Mouse (Mus musculus): ENCODE results near the gene Ajuba.

Gene Ajuba

GRCm38 (mm10) chr14:54579638-54580037 is 2.3 kb upstream of the Ajuba start:
- H3K4me1 ChIP-seq (replicated peaks; ENCODE audit: low read depth, low read length), result peaks cover 57% of the 10 kb centered on the region
- no peaks in the 10 kb centered on the region for H3K9me3 ChIP-seq (ENCODE audit: low read length)
- no peak overlapping the region for H3K4me3 ChIP-seq (replicated peaks; ENCODE audit: low read length)
- TF ChIP-seq CTCF (conservative IDR thresholded peaks at IDR 0.05; ENCODE audit: low read length), result no peak
- no peaks in the 10 kb centered on the region for H3K27me3 ChIP-seq (ENCODE audit: insufficient read depth, low read length)
- peaks cover 17% of the 10 kb centered on the region for H3K36me3 ChIP-seq (ENCODE audit: insufficient read depth, low read length)

- H3K36me3 ChIP-seq (ENCODE audit: insufficient read depth, low read length), result peaks cover 30% of the 10 kb centered on the region
- TF ChIP-seq POU5F1 (IDR thresholded peaks at IDR 0.05; ENCODE audit: borderline replicate concordance, low read length) (no peak), CTCF (conservative IDR thresholded peaks at IDR 0.05; ENCODE audit: low read length) (peak; percentile 38)
- H3K4me1 ChIP-seq (replicated peaks; ENCODE audit: low read depth, low read length), result peaks cover 61% of the 10 kb centered on the region
These were observed 705 bp upstream of the Ajuba start for GRCm38 (mm10) chr14:54578063-54578462.

GRCm38 (mm10) chr14:54576241-54577088 is 893 bp downstream of the Ajuba start:
- Histone ChIP-seq H3K27me3 (ENCODE audit: insufficient read depth, low read length) (no peaks in the 10 kb centered on the region), H3K4me1 (replicated peaks; ENCODE audit: low read depth, low read length) (peaks cover 60% of the 10 kb centered on the region), H3K36me3 (ENCODE audit: insufficient read depth, low read length) (peaks cover 39% of the 10 kb centered on the region), H3K4me3 (replicated peaks; ENCODE audit: low read length) (peak overlapping the region; percentile 97), H3K9me3 (ENCODE audit: low read length) (no peaks in the 10 kb centered on the region)
- TF ChIP-seq POU5F1 (IDR thresholded peaks at IDR 0.05; ENCODE audit: borderline replicate concordance, low read length) (no peak), NANOG (IDR thresholded peaks at IDR 0.05; ENCODE audit: borderline replicate concordance, low read length) (no peak), CTCF (conservative IDR thresholded peaks at IDR 0.05; ENCODE audit: low read length) (no peak)

More at GRCm38 (mm10) chr14:54578063-54578462, 705 bp upstream of the Ajuba start:
- H3K4me3 ChIP-seq (replicated peaks; ENCODE audit: low read length), result peak overlapping the region; percentile 97
- no peaks in the 10 kb centered on the region for H3K27me3 ChIP-seq (ENCODE audit: insufficient read depth, low read length)
- no peaks in the 10 kb centered on the region for H3K9me3 ChIP-seq (ENCODE audit: low read length)

GRCm38 (mm10) chr14:54575631-54576030 is 1.7 kb downstream of the Ajuba start:
- Histone ChIP-seq H3K36me3 (ENCODE audit: insufficient read depth, low read length) (peaks cover 47% of the 10 kb centered on the region), H3K4me1 (replicated peaks; ENCODE audit: low read depth, low read length) (peaks cover 65% of the 10 kb centered on the region), H3K9me3 (ENCODE audit: low read length) (no peaks in the 10 kb centered on the region), H3K4me3 (replicated peaks; ENCODE audit: low read length) (peak overlapping the region; percentile 97), H3K27me3 (ENCODE audit: insufficient read depth, low read length) (no peaks in the 10 kb centered on the region)
- TF ChIP-seq POU5F1 (IDR thresholded peaks at IDR 0.05; ENCODE audit: borderline replicate concordance, low read length), result no peak
- no peak for TF ChIP-seq NANOG (IDR thresholded peaks at IDR 0.05; ENCODE audit: borderline replicate concordance, low read length)
- TF ChIP-seq CTCF (conservative IDR thresholded peaks at IDR 0.05; ENCODE audit: low read length), result no peak

GRCm38 (mm10) chr14:54575031-54575430 is 2.3 kb downstream of the Ajuba start:
- no peaks in the 10 kb centered on the region for H3K9me3 ChIP-seq (ENCODE audit: low read length)
- no peak for TF ChIP-seq NANOG (IDR thresholded peaks at IDR 0.05; ENCODE audit: borderline replicate concordance, low read length)
- no peak for TF ChIP-seq CTCF (conservative IDR thresholded peaks at IDR 0.05; ENCODE audit: low read length)
- TF ChIP-seq POU5F1 (IDR thresholded peaks at IDR 0.05; ENCODE audit: borderline replicate concordance, low read length), result no peak
- H3K27me3 ChIP-seq (ENCODE audit: insufficient read depth, low read length), result no peaks in the 10 kb centered on the region
- peaks cover 53% of the 10 kb centered on the region for H3K36me3 ChIP-seq (ENCODE audit: insufficient read depth, low read length)
- H3K4me1 ChIP-seq (replicated peaks; ENCODE audit: low read depth, low read length), result peaks cover 69% of the 10 kb centered on the region
- H3K4me3 ChIP-seq (replicated peaks; ENCODE audit: low read length), result peak overlapping the region; percentile 97

GRCm38 (mm10) chr14:54574253-54574652 is 3.1 kb downstream of the Ajuba start:
- TF ChIP-seq POU5F1 (IDR thresholded peaks at IDR 0.05; ENCODE audit: borderline replicate concordance, low read length) (no peak), NANOG (IDR thresholded peaks at IDR 0.05; ENCODE audit: borderline replicate concordance, low read length) (no peak), CTCF (conservative IDR thresholded peaks at IDR 0.05; ENCODE audit: low read length) (no peak)
- Histone ChIP-seq H3K4me3 (replicated peaks; ENCODE audit: low read length) (peak overlapping the region; percentile 97), H3K9me3 (ENCODE audit: low read length) (no peaks in the 10 kb centered on the region), H3K4me1 (replicated peaks; ENCODE audit: low read depth, low read length) (peaks cover 69% of the 10 kb centered on the region), H3K27me3 (ENCODE audit: insufficient read depth, low read length) (no peaks in the 10 kb centered on the region), H3K36me3 (ENCODE audit: insufficient read depth, low read length) (peaks cover 61% of the 10 kb centered on the region)

GRCm38 (mm10) chr14:54572790-54573736 is 4.3 kb downstream of the Ajuba start:
- Histone ChIP-seq H3K4me3 (replicated peaks; ENCODE audit: low read length) (peak overlapping the region; percentile 97), H3K27me3 (ENCODE audit: insufficient read depth, low read length) (no peaks in the 10 kb centered on the region), H3K9me3 (ENCODE audit: low read length) (no peaks in the 10 kb centered on the region), H3K36me3 (ENCODE audit: insufficient read depth, low read length) (peaks cover 73% of the 10 kb centered on the region), H3K4me1 (replicated peaks; ENCODE audit: low read depth, low read length) (peaks cover 69% of the 10 kb centered on the region)
- TF ChIP-seq POU5F1 (IDR thresholded peaks at IDR 0.05; ENCODE audit: borderline replicate concordance, low read length) (no peak), NANOG (IDR thresholded peaks at IDR 0.05; ENCODE audit: borderline replicate concordance, low read length) (no peak), CTCF (conservative IDR thresholded peaks at IDR 0.05; ENCODE audit: low read length) (no peak)

GRCm38 (mm10) chr14:54572122-54572521 is 5.2 kb downstream of the Ajuba start:
- Histone ChIP-seq H3K4me3 (replicated peaks; ENCODE audit: low read length) (peak overlapping the region; percentile 97), H3K36me3 (ENCODE audit: insufficient read depth, low read length) (peaks cover 82% of the 10 kb centered on the region), H3K4me1 (replicated peaks; ENCODE audit: low read depth, low read length) (peaks cover 71% of the 10 kb centered on the region), H3K27me3 (ENCODE audit: insufficient read depth, low read length) (no peaks in the 10 kb centered on the region), H3K9me3 (ENCODE audit: low read length) (no peaks in the 10 kb centered on the region)
- TF ChIP-seq CTCF (conservative IDR thresholded peaks at IDR 0.05; ENCODE audit: low read length) (no peak), NANOG (IDR thresholded peaks at IDR 0.05; ENCODE audit: borderline replicate concordance, low read length) (no peak), POU5F1 (IDR thresholded peaks at IDR 0.05; ENCODE audit: borderline replicate concordance, low read length) (no peak)

Data from E14TG2a.4 (cell line).